Mouse (Mus musculus) CH12.LX (cell line): ENCODE results near the gene Dynlt1b. TPM values are rescaled to one million over a fixed set of nuclear protein-coding genes. Genes with fewer than 3 reads are reported as not detected.
"Not testable (repeated sequence)": the region's sequence is repeated elsewhere in the genome, so short reads cannot be mapped to it uniquely, and the experiment has no call there.

ENCODE experiments used
- DNase-seq: peaks from one replicate; pipeline ENCODE4 v3.0.0-alpha.2; 2013; ENCODE audit errors: extremely low read depth
- H3K27ac ChIP-seq: 2 replicates; pipeline ENCODE4 v1.5.1; 2012; ENCODE audit warnings: low read depth, mild to moderate bottlenecking, control low read depth, moderate library complexity; ENCODE audit not compliant: insufficient read depth
- H3K27me3 ChIP-seq: replicated peaks from 2 replicates; pipeline ENCODE3; 2012; ENCODE audit warnings: inconsistent platforms
- H3K36me3 ChIP-seq, 2 experiments: replicated peaks in 1 of 2; 2 replicates each; pipeline versions ENCODE3 to v1.6.1; 2012; ENCODE audit warnings: inconsistent platforms in 1 of 2, low read length in 1 of 2, mild to moderate bottlenecking in 1 of 2, mixed read lengths in 1 of 2, moderate library complexity in 1 of 2; ENCODE audit not compliant: control insufficient read depth in 1 of 2, insufficient read depth in 1 of 2
- H3K4me1 ChIP-seq, 2 experiments: 2 replicates each; pipeline ENCODE4 v1.6.1; 2012; ENCODE audit warnings: inconsistent platforms in 1 of 2, moderate library complexity in 1 of 2; ENCODE audit not compliant: insufficient read depth in 2 of 2, control insufficient read depth in 1 of 2
- H3K4me2 ChIP-seq: 2 replicates; pipeline ENCODE4 v1.6.1; 2012; ENCODE audit warnings: low read depth, mild to moderate bottlenecking, control low read depth; ENCODE audit not compliant: poor library complexity, insufficient read depth, severe bottlenecking
- H3K4me3 ChIP-seq, 3 experiments: fragments of 150-350 bp in 1 of 3; sonication (generic) in 1 of 3; replicated peaks in 1 of 3; 2 replicates each; pipeline versions ENCODE3 to v1.5.1; 2011 to 2012; ENCODE audit warnings: low read depth in 2 of 3, low read length in 2 of 3, mild to moderate bottlenecking in 2 of 3, moderate library complexity in 2 of 3, control low read depth in 1 of 3, improper control_type of control experiment in 1 of 3, inconsistent platforms in 1 of 3, mixed read lengths in 1 of 3; ENCODE audit not compliant: poor library complexity in 1 of 3
- H3K79me2 ChIP-seq: replicated peaks from 2 replicates; pipeline ENCODE4 v1.6.1; 2012; ENCODE audit warnings: mild to moderate bottlenecking, moderate library complexity; ENCODE audit not compliant: control insufficient read depth, poor library complexity, insufficient read depth, severe bottlenecking; ENCODE audit errors: extremely low read depth
- H3K9ac ChIP-seq: 2 replicates; pipeline ENCODE4 v1.6.1; 2012; ENCODE audit warnings: low read depth, mild to moderate bottlenecking, control low read depth, moderate library complexity; ENCODE audit not compliant: insufficient read depth
- H3K9me3 ChIP-seq: replicated peaks from 2 replicates; pipeline ENCODE3; 2012; ENCODE audit warnings: low read length, inconsistent platforms, mixed read lengths
- dilution Hi-C: fragments of 300-500 bp; cut with MboI; formaldehyde crosslinking; loops from 2 replicates; pipeline ENCODE4 v1.14.3; 2020; ENCODE audit warnings: low sequenced_read_pairs; ENCODE audit not compliant: extremely low pct_unique_long_range_greater_than_20kb, extremely low pct_ligation_motif_present
- in situ Hi-C: fragments of 300-500 bp; cut with MboI; formaldehyde crosslinking; loops from 3 replicates; pipeline ENCODE4 v1.14.3; 2019; ENCODE audit warnings: low sequenced_read_pairs, low pct_ligation_motif_present, low pct_unique_long_range_greater_than_20kb, mixed read lengths
- polyA plus RNA-seq: library from polyadenylated mRNA; unstranded; fragments of >175 nt; gene quantifications from 2 replicates; pipeline ENCODE4 v1.2.1, GENCODE M21; 2012; ENCODE audit warnings: low read depth; ENCODE audit not compliant: insufficient read length
- total RNA-seq, 2 experiments: library from RNA; depleted of rRNA; stranded (reverse); fragments of 300-350 nt in 1 of 2; fragments of >200 nt in 1 of 2; gene quantifications; 2 replicates each; pipeline ENCODE4 v1.2.3; 2012 to 2014

Dynlt1b gene
- total and polyA plus RNA-seq, 3 experiments = 371 to 607 (median 389) TPM

GRCm38 (mm10) chr17:6451205-6451604 is 21.3 kb downstream of the Dynlt1b start:
- H3K9me3 ChIP-seq, dilution Hi-C loops, H3K27me3 ChIP-seq, in situ Hi-C loops, DNase-seq, H3K9ac ChIP-seq, H3K4me3 ChIP-seq, H3K79me2 ChIP-seq, H3K4me2 ChIP-seq, H3K4me1 ChIP-seq, H3K27ac ChIP-seq: not testable (repeated sequence)
- H3K36me3 ChIP-seq = peaks cover 2 to 13% of the 10 kb centered on the region in 2 experiments

GRCm38 (mm10) chr17:6452689-6453088 is 22.8 kb downstream of the Dynlt1b start:
- H3K9me3 ChIP-seq, H3K9ac ChIP-seq, DNase-seq, H3K4me3 ChIP-seq, in situ Hi-C loops, dilution Hi-C loops, H3K4me1 ChIP-seq, H3K79me2 ChIP-seq, H3K27ac ChIP-seq, H3K27me3 ChIP-seq, H3K4me2 ChIP-seq: not testable (repeated sequence)
- peaks cover 2 to 14% of the 10 kb centered on the region in 2 experiments for H3K36me3 ChIP-seq

- in situ Hi-C loops, DNase-seq, H3K9ac ChIP-seq, H3K9me3 ChIP-seq, H3K27ac ChIP-seq, H3K79me2 ChIP-seq, H3K4me3 ChIP-seq, H3K4me2 ChIP-seq, H3K27me3 ChIP-seq, dilution Hi-C loops, H3K4me1 ChIP-seq: not testable (repeated sequence)
- H3K36me3 ChIP-seq = peaks cover 2 to 20% of the 10 kb centered on the region in 2 experiments
These were observed 24.8 kb downstream of the Dynlt1b start for GRCm38 (mm10) chr17:6454703-6455102.

- H3K79me2 ChIP-seq, H3K4me2 ChIP-seq, DNase-seq, H3K27me3 ChIP-seq, H3K4me1 ChIP-seq, H3K4me3 ChIP-seq, H3K9ac ChIP-seq, dilution Hi-C loops, H3K27ac ChIP-seq, H3K9me3 ChIP-seq, in situ Hi-C loops: not testable (repeated sequence)
- peaks cover 2 to 20% of the 10 kb centered on the region in 2 experiments for H3K36me3 ChIP-seq
These were observed 26.0 kb downstream of the Dynlt1b start for GRCm38 (mm10) chr17:6455883-6456282.

GRCm38 (mm10) chr17:6456614-6457402 is 26.9 kb downstream of the Dynlt1b start:
- H3K4me1 ChIP-seq, H3K27ac ChIP-seq, H3K27me3 ChIP-seq, H3K79me2 ChIP-seq, H3K9me3 ChIP-seq, DNase-seq, H3K9ac ChIP-seq, in situ Hi-C loops, dilution Hi-C loops, H3K4me3 ChIP-seq, H3K4me2 ChIP-seq: not testable (repeated sequence)
- peaks cover 2 to 20% of the 10 kb centered on the region in 2 experiments for H3K36me3 ChIP-seq

GRCm38 (mm10) chr17:6461083-6461595 is 31.2 kb downstream of the Dynlt1b start:
- H3K36me3 ChIP-seq = peaks cover 0 to 16% of the 10 kb centered on the region in 2 experiments
- H3K79me2 ChIP-seq, in situ Hi-C loops, H3K9me3 ChIP-seq, dilution Hi-C loops, H3K4me1 ChIP-seq, H3K4me3 ChIP-seq, H3K27ac ChIP-seq, H3K27me3 ChIP-seq, H3K4me2 ChIP-seq, DNase-seq, H3K9ac ChIP-seq: not testable (repeated sequence)
